Mouse (Mus musculus) G1E (cell line): ENCODE results near the gene Crocc2. TPM values are rescaled to one million over a fixed set of nuclear protein-coding genes. Genes with fewer than 3 reads are reported as not detected.

Experiments used
- ATAC-seq: 2 replicates; pipeline ENCODE4 v1.8.0; 2016; ENCODE audit warnings: mild to moderate bottlenecking; ENCODE audit not compliant: insufficient number of reproducible peaks, poor library complexity, low FRiP score, severe bottlenecking; ENCODE audit errors: extremely low read depth
- DNase-seq: peaks from one replicate; pipeline ENCODE4 v3.0.0; 2012; ENCODE audit warnings: low spot score
- H3K27me3 ChIP-seq: 2 replicates; pipeline ENCODE4 v1.6.1; 2012; ENCODE audit warnings: mild to moderate bottlenecking, low read length, inconsistent platforms; ENCODE audit not compliant: insufficient read depth
- H3K36me3 ChIP-seq: replicated peaks from 2 replicates; pipeline ENCODE3; 2012; ENCODE audit warnings: mild to moderate bottlenecking, inconsistent platforms
- H3K4me1 ChIP-seq: 2 replicates; pipeline ENCODE4 v1.6.1; 2012; ENCODE audit warnings: low read depth, low read length, inconsistent platforms, mixed read lengths; ENCODE audit not compliant: insufficient read depth
- H3K4me3 ChIP-seq: 2 replicates; pipeline ENCODE4 v1.5.1; 2012; ENCODE audit warnings: low read depth, mild to moderate bottlenecking, inconsistent platforms, low read length, moderate library complexity, mixed read lengths
- H3K9me3 ChIP-seq: replicated peaks from 2 replicates; pipeline ENCODE4 v1.6.1; 2012; ENCODE audit warnings: inconsistent platforms
- CTCF ChIP-seq: IDR thresholded peaks from 2 replicates; pipeline ENCODE4 v1.5.1; 2012; ENCODE audit warnings: low read depth, low read length, inconsistent platforms, mixed read lengths
- GATA1 ChIP-seq: IDR thresholded peaks from 2 replicates; pipeline ENCODE4 v1.6.1; 2012; ENCODE audit warnings: borderline replicate concordance, low read length, inconsistent platforms, mixed read lengths
- GATA2 ChIP-seq: IDR thresholded peaks from 2 replicates; pipeline ENCODE4 v1.6.1; 2012; ENCODE audit warnings: low read depth, low read length, inconsistent platforms, borderline replicate concordance
- POLR2AphosphoS5 ChIP-seq: IDR thresholded peaks from 2 replicates; pipeline ENCODE4 v1.6.1; 2012; ENCODE audit warnings: low read depth, low read length, inconsistent platforms; ENCODE audit not compliant: insufficient replicate concordance
- TAL1 ChIP-seq: conservative IDR thresholded peaks from 2 replicates; pipeline ENCODE4 v1.6.1; 2012; ENCODE audit warnings: low read depth, low read length, inconsistent platforms, mixed read lengths
- polyA plus RNA-seq: library from polyadenylated mRNA; stranded (reverse); fragments of >175 nt; gene quantifications from 2 replicates; pipeline ENCODE4 v1.2.3, GENCODE M21; 2012
- total RNA-seq, 2 experiments: library from RNA; stranded (forward) in 1 of 2; stranded (reverse) in 1 of 2; fragments of 200-1000 nt in 1 of 2; fragments of >200 nt in 1 of 2; fragmentation: Nextera tagmentation in 1 of 2; gene quantifications; 2 replicates each; pipeline ENCODE4 v1.2.3; 2014 to 2017

Gene Crocc2
- total and polyA plus RNA-seq, 3 experiments = 0.11 TPM; not detected in 2

DNA sequence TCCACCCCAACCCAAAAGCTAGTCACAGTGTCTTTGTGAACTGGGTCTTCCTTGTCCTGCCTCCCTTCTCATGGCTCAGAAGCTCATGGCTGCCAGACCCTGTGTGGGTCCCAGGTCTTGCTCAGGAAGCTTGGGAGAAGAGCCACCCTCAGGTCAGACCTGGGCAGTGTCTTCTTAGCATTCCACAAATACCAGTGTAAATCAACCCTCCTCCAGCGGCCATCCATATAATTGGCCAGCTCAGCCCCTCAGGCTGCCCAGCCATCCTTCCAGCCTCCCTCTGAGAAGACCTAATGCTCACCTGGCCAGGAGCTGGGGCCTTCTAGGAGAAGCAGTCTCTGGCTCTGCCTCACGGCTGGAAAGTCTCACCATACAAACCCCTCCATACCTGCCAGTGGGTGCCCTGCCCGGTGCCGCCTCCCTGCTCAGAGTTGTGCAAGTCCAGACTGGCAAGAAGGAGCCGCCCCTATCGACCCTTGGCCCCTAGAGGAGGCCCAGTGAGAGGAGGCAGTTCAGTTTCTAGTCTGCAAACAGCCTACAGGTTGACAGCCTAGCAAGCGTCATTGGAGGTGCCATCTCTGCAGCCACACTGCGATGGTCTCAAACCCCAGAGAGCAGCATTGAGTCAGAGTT, 7.9 kb upstream of the Crocc2 start, which contains the start of gene 2310007B03Rik:
TSS of gene 2310007B03Rik (minus strand) at position 448 of the 633 bp plus-strand sequence.
- H3K4me1 ChIP-seq = no peaks in the 10 kb centered on the region; the same call in 1 of the 2 replicates
- H3K4me3 ChIP-seq = no peak within 1 kb of the TSS
- TF ChIP-seq CTCF (no peak), POLR2AphosphoS5 (no peak), TAL1 (no peak), GATA2 (no peak), GATA1 (no peak)
- no peak for DNase-seq
- ATAC-seq = no peak
- H3K27me3 ChIP-seq = peaks cover 3% of the 10 kb centered on the region; the same call in 1 of the 2 replicates
- H3K36me3 ChIP-seq = no peaks in the 10 kb centered on the region
- no peaks in the 10 kb centered on the region for H3K9me3 ChIP-seq

DNA sequence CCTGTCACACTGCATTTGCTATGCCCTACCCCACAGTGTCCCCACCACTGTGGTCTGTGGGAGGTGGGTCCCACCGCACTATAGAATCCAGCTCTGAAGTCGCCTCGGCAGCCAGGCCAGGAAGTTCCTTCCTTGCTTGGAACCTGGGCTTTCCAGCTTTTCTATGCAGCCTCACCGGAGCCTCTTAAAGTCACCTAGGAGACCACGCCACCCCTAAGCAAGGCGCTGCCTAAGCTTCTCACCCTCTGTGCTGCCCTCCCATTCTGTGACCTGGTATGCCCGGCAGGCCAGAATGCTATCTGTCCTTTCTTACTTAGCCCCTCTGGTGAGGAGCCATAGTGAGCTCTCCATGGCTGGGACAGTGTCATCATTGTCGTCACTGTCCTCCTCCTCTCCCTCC, 7.2 kb upstream of the Crocc2 start:
- H3K4me3 ChIP-seq = no peak overlapping the region
- no peaks in the 10 kb centered on the region for H3K36me3 ChIP-seq
- ATAC-seq (no peak), DNase-seq (no peak)
- H3K27me3 ChIP-seq = peaks cover 3% of the 10 kb centered on the region; the same call in 1 of the 2 replicates
- no peaks in the 10 kb centered on the region; the same call in 1 of the 2 replicates for H3K4me1 ChIP-seq
- no peaks in the 10 kb centered on the region for H3K9me3 ChIP-seq
- no peak for TF ChIP-seq POLR2AphosphoS5
- TF ChIP-seq GATA2 = no peak
- TF ChIP-seq GATA1 = no peak
- no peak for TF ChIP-seq TAL1
- no peak for TF ChIP-seq CTCF

DNA sequence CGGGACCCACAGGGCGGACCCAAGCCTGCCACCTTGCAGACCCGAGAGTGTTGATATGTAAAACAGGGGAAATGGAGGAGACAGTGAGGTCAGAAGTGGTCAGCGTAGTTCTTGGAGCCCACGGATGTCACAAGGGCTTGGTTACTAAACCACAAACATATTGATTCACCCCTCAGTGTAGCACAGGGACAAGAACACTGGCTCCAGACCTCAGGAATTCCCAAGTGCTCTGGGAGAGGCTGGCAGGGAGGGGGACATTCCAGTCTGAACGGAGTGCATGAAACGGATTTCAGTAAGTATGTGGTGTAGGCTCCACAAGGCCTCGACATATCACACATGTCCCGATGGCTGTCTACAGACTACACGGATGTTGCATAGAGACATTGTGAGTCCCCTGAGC, 6.6 kb upstream of the Crocc2 start:
- ATAC-seq = no peak
- H3K27me3 ChIP-seq = peaks cover 3% of the 10 kb centered on the region; the same call in 1 of the 2 replicates
- no peaks in the 10 kb centered on the region; the same call in 1 of the 2 replicates for H3K4me1 ChIP-seq

DNA sequence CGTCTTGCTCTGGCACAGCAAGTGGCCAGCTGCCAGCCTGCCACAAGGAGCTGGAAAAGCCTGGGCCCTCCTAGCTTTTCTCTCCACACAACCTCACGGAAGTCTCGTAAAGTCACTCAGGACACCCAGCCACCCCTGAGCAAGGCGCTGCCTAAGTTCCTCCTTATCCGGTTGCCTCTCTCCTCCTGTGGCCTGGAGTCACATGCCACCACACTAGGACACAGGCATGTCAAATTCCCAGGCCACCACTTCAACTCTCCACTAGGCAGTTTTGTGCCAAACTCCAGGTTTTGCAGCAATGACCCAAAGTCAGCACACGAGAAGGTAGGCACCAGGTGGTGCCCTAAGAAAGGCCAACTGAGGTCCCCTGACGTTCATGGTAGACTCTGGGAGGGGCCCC, 5.9 kb upstream of the Crocc2 start:
- DNase-seq (no peak), ATAC-seq (no peak)
- Histone ChIP-seq H3K9me3 (no peaks in the 10 kb centered on the region), H3K36me3 (no peaks in the 10 kb centered on the region), H3K4me1 (no peaks in the 10 kb centered on the region; the same call in 1 of the 2 replicates), H3K4me3 (no peak overlapping the region), H3K27me3 (peaks cover 3% of the 10 kb centered on the region; the same call in 1 of the 2 replicates)
- no peak for TF ChIP-seq POLR2AphosphoS5
- no peak for TF ChIP-seq GATA2
- no peak for TF ChIP-seq CTCF
- TF ChIP-seq TAL1 = no peak
- TF ChIP-seq GATA1 = no peak

More for the DNA sequence above, 6.6 kb upstream of the Crocc2 start:
- DNase-seq = no peak
- TF ChIP-seq CTCF (no peak), TAL1 (no peak), GATA2 (no peak), GATA1 (no peak), POLR2AphosphoS5 (no peak)
- H3K4me3 ChIP-seq = no peak overlapping the region
- H3K36me3 ChIP-seq = no peaks in the 10 kb centered on the region
- no peaks in the 10 kb centered on the region for H3K9me3 ChIP-seq

DNA sequence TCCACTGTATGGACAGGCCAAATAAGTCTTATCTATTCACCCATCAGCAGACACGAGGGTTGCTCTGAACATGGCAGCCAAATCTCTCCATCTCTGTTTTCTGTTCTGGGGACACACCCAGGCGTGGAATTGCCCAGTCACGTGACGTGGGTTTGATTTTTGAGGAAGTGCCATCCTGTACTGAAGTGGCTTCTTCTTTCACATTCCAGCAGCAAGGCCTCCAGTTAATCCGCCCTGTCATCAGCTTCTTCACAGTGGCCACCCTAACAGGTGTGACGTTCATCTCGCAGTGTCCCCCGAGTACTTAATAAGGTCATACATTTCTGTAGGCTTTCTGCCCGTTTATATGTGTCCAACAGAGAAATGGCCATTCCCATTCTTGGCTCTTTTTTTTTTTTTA, 3.1 kb upstream of the Crocc2 start:
- peaks cover 3% of the 10 kb centered on the region; the same call in 1 of the 2 replicates for H3K27me3 ChIP-seq
- no peaks in the 10 kb centered on the region; the same call in 1 of the 2 replicates for H3K4me1 ChIP-seq
- TF ChIP-seq CTCF = no peak
- H3K36me3 ChIP-seq = no peaks in the 10 kb centered on the region
- no peak overlapping the region for H3K4me3 ChIP-seq
- H3K9me3 ChIP-seq = no peaks in the 10 kb centered on the region
- ATAC-seq (no peak), DNase-seq (no peak)

DNA sequence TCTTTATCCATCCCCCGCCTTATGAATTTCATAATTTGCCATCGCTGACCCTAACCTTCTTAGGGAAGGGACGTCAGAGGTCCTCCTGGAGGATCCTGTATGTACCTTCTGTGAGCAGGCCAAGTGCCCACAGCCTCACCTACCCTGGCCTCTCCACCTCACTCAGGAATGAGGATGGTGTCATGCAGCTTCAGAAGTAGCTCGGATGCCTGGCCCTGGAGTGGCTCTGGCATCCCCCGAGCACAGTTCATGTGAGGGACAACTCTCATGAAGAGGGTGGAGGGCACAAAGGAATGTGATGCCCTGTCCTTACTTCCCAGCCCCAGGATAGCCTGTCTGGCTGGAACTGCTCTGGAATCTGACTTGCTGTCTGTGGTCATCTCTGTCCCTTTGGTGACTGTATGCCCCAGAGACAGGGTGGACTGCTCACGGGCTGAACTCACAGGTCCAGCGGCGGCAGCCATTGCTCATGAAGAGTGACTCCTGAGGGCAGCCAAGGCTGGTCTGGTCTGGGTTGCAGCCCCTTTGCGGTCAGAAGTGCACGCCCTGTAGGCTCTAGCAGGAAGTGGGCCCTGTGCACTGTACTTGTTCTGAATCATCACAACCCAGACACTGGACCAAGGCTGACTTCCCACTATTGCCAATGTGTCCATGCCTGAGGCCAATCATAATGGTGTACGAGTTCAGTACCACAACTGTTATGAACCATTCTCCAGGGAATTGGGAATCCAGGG, 2.0 kb upstream of the Crocc2 start:
- no peak overlapping the region for H3K4me3 ChIP-seq
- no peak for ATAC-seq
- H3K36me3 ChIP-seq = no peaks in the 10 kb centered on the region
- no peaks in the 10 kb centered on the region for H3K9me3 ChIP-seq
- no peaks in the 10 kb centered on the region; the same call in 1 of the 2 replicates for H3K4me1 ChIP-seq
- H3K27me3 ChIP-seq = peaks cover 3% of the 10 kb centered on the region; the same call in 1 of the 2 replicates
- no peak for DNase-seq
- TF ChIP-seq GATA2 = no peak
- TF ChIP-seq TAL1 = no peak
- TF ChIP-seq POLR2AphosphoS5 = no peak
- TF ChIP-seq CTCF = no peak
- TF ChIP-seq GATA1 = no peak
